Mouse (Mus musculus) heart, postnatal 0 days (tissue): ENCODE measurements around the gene Asic1.

ENCODE experiments used
- CTCF ChIP-seq: IDR thresholded peaks from 2 replicates; pipeline ENCODE4 v1.5.1; 2016; ENCODE audit warnings: antibody characterized with exemption, control low read depth, low read depth
- EP300 ChIP-seq: IDR thresholded peaks from 2 replicates; pipeline ENCODE4 v1.6.1; 2016; ENCODE audit warnings: antibody characterized with exemption, low read depth

GRCm38 (mm10) chr15:99697309-99697708 lies 27.1 kb downstream of the Asic1 start:
- TF ChIP-seq CTCF (no peak), EP300 (no peak)
